Mouse (Mus musculus): ENCODE results near the gene Olfr1392. TPM values are rescaled to one million over a fixed set of nuclear protein-coding genes. Genes with fewer than 3 reads are reported as not detected.

The Olfr1392 gene
- polyA plus RNA-seq, 1 experiment from 2014 or later = not detected

- H3K27ac ChIP-seq = no peak within 1 kb of the TSS
- 89% methylated on average over 1 of the region's 1 CpGs for WGBS
Observed at GRCm38 (mm10) chr11:49334888-49335287, 49.8 kb downstream of the Olfr1392 start, which contains the start of gene Olfr1390. Gene Olfr1390 (plus strand): TSS chr11:49335188.

GRCm38 (mm10) chr11:49337150-49337832 lies 52.2 kb downstream of the Olfr1392 start:
- Histone ChIP-seq H3K9me3 (no peaks in the 10 kb centered on the region), H3K4me3 (replicated peaks) (no peak overlapping the region), H3K9ac (replicated peaks) (no peak overlapping the region), H3K4me2 (replicated peaks) (no peak overlapping the region), H3K4me1 (replicated peaks) (no peaks in the 10 kb centered on the region), H3K36me3 (no peaks in the 10 kb centered on the region), H3K27ac (no peak overlapping the region), H3K27me3 (no peaks in the 10 kb centered on the region)
- ATAC-seq = no peak
- 73% methylated on average over 4 of the region's 4 CpGs for WGBS

More at GRCm38 (mm10) chr11:49334888-49335287, 49.8 kb downstream of the Olfr1392 start, which contains the start of gene Olfr1390:
- H3K4me3 ChIP-seq (replicated peaks) = no peak within 1 kb of the TSS
- H3K36me3 ChIP-seq = no peaks in the 10 kb centered on the region
- H3K9me3 ChIP-seq = no peaks in the 10 kb centered on the region
- H3K4me2 ChIP-seq (replicated peaks) = no peak within 1 kb of the TSS
- H3K4me1 ChIP-seq (replicated peaks) = no peaks in the 10 kb centered on the region
- ATAC-seq = no peak
- H3K9ac ChIP-seq (replicated peaks) = no peak within 1 kb of the TSS
- H3K27me3 ChIP-seq = no peaks in the 10 kb centered on the region

Other genes starting within 250 kb of the Olfr1392 start
- 0.15 and 0.30 TPM in 2 replicates for gene 9930111J21Rik2, start 234.0 kb upstream of the Olfr1392 start, polyA plus RNA-seq (2015; fragmentation: Nextera tagmentation; extraction: Ambion mirVana)
- not detected in 2 replicates for gene Tgtp2, start 221.1 kb upstream of the Olfr1392 start, polyA plus RNA-seq (2015; fragmentation: Nextera tagmentation; extraction: Ambion mirVana)
- gene Ifi47, start 208.7 kb upstream of the Olfr1392 start, polyA plus RNA-seq (2015; fragmentation: Nextera tagmentation; extraction: Ambion mirVana) = 0.39 and 0.64 TPM in 2 replicates
- gene Olfr1396, start 170.4 kb upstream of the Olfr1392 start, polyA plus RNA-seq (2015; fragmentation: Nextera tagmentation; extraction: Ambion mirVana) = not detected in 2 replicates
- not detected in 2 replicates for gene Olfr1395, start 143.0 kb upstream of the Olfr1392 start, polyA plus RNA-seq (2015; fragmentation: Nextera tagmentation; extraction: Ambion mirVana)
- gene Olfr1394, start 130.9 kb upstream of the Olfr1392 start, polyA plus RNA-seq (2015; fragmentation: Nextera tagmentation; extraction: Ambion mirVana) = not detected in 2 replicates
- gene Btnl9, start 98.1 kb upstream of the Olfr1392 start, polyA plus RNA-seq (2015; fragmentation: Nextera tagmentation; extraction: Ambion mirVana) = 0.17 TPM in 1 of 2 replicates, not detected in the other
- gene Zfp62, start 82.0 kb upstream of the Olfr1392 start, polyA plus RNA-seq (2015; fragmentation: Nextera tagmentation; extraction: Ambion mirVana) = 56.6 and 58.5 TPM in 2 replicates
- gene Mgat1, start 41.1 kb upstream of the Olfr1392 start, polyA plus RNA-seq (2015; fragmentation: Nextera tagmentation; extraction: Ambion mirVana) = 29.3 and 32.1 TPM in 2 replicates
- gene Olfr1393, start 7.0 kb upstream of the Olfr1392 start, polyA plus RNA-seq (2015; fragmentation: Nextera tagmentation; extraction: Ambion mirVana) = 0.15 TPM in 1 of 2 replicates, not detected in the other
- not detected in 2 replicates for gene Olfr10, start 19.5 kb downstream of the Olfr1392 start, polyA plus RNA-seq (2015; fragmentation: Nextera tagmentation; extraction: Ambion mirVana)
- not detected in 2 replicates for gene Olfr1391, start 37.5 kb downstream of the Olfr1392 start, polyA plus RNA-seq (2015; fragmentation: Nextera tagmentation; extraction: Ambion mirVana)
- gene Olfr1390, start 49.9 kb downstream of the Olfr1392 start, polyA plus RNA-seq (2015; fragmentation: Nextera tagmentation; extraction: Ambion mirVana) = not detected in 2 replicates
- not detected in 2 replicates for gene Olfr1389, start 137.8 kb downstream of the Olfr1392 start, polyA plus RNA-seq (2015; fragmentation: Nextera tagmentation; extraction: Ambion mirVana)
- gene Olfr1388, start 151.3 kb downstream of the Olfr1392 start, polyA plus RNA-seq (2015; fragmentation: Nextera tagmentation; extraction: Ambion mirVana) = not detected in 2 replicates
- not detected in 2 replicates for gene Olfr1387, start 170.1 kb downstream of the Olfr1392 start, polyA plus RNA-seq (2015; fragmentation: Nextera tagmentation; extraction: Ambion mirVana)
- gene Olfr1386, start 179.8 kb downstream of the Olfr1392 start, polyA plus RNA-seq (2015; fragmentation: Nextera tagmentation; extraction: Ambion mirVana) = not detected in 2 replicates
- not detected in 2 replicates for gene Olfr1385, start 203.8 kb downstream of the Olfr1392 start, polyA plus RNA-seq (2015; fragmentation: Nextera tagmentation; extraction: Ambion mirVana)
- gene Olfr1384, start 221.4 kb downstream of the Olfr1392 start, polyA plus RNA-seq (2015; fragmentation: Nextera tagmentation; extraction: Ambion mirVana) = not detected in 2 replicates
- not detected in 2 replicates for gene Olfr1383, start 234.4 kb downstream of the Olfr1392 start, polyA plus RNA-seq (2015; fragmentation: Nextera tagmentation; extraction: Ambion mirVana)
- gene Olfr1382, start 243.0 kb downstream of the Olfr1392 start, polyA plus RNA-seq (2015; fragmentation: Nextera tagmentation; extraction: Ambion mirVana) = not detected in 2 replicates

All from midbrain, embryonic 13.5 days (tissue).